Mouse (Mus musculus) stomach, postnatal 0 days (tissue): ENCODE results near the gene Prkcb.

Source experiments
- CTCF ChIP-seq: IDR thresholded peaks from 2 replicates; pipeline ENCODE4 v1.5.1; 2016; ENCODE audit warnings: antibody characterized with exemption, low read depth, mild to moderate bottlenecking, moderate library complexity
- EP300 ChIP-seq: optimal IDR thresholded peaks from 2 replicates; pipeline ENCODE3; 2016; ENCODE audit warnings: antibody characterized with exemption

GRCm38 (mm10) chr7:122445056-122445455 is 156.5 kb downstream of the Prkcb start:
- TF ChIP-seq EP300, result no peak
- TF ChIP-seq CTCF, result peak; percentile 79
